Mouse (Mus musculus): ENCODE results near the gene Tdrd9. TPM values are rescaled to one million over a fixed set of nuclear protein-coding genes. Genes with fewer than 3 reads are reported as not detected.
A peak's percentile ranks its signal among the peaks of the same experiment; 100 is the strongest.

Tdrd9 gene
- total RNA-seq, 2 experiments from 2014 or later = 0.07 TPM; not detected in 1

DNA sequence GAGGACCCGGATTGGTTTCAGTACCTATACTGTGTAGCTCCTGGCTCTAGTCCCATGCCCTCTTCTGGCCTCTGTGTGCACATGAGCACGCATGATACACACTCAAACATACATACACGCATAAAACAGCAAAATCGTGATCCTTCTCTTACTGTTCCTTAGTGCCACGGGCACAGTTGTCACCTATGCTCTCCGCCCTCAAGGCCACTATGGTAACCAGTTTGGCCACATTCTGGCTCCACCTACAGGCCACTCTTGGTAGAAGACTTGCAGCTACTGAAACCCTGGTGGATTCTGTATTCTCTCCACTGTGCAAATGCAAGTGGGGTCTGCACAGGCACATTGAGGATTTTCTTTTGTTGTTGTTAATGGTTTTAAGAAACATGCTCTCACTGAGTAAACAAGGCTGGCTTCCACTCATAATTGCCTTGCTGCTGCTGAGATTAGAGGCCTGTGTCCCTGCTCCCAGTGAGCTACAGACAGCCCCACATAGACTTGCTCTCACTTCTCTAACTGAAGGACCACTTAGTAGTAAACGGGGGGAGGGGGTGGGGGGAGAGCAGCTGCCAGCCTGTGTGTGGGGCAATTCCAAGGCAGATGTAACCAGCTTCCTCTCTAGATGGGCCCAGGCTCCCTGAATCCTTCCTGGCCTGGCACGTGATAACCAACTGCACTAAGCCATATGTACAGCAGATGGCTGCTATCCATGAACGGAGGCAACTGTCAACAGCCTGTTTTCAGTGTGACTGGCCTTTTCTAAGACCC is 13.1 kb upstream of the Tdrd9 start:
- ATAC-seq (ENCODE audit: poor library complexity, severe bottlenecking) = peak; percentile 93

DNA sequence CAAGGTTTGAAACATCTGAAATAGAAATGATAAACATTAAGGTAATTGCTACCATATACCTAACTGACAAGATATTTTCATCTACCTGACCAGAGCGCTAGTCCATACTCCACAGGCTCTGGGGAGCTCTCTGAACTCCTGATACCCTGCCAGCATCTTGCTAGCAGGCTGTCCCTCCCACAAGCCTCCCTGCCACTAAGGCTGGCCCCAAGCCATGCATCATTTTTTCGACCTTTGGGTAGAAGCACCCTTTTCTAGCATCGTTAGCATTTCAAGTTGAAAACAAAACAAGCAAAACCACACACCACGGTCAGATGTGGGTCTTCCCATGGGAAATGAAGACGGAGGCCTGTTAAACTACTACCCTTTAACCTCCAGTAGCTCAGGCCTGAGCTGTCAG is 8.0 kb upstream of the Tdrd9 start:
- ATAC-seq (ENCODE audit: poor library complexity, severe bottlenecking) = no peak

DNA sequence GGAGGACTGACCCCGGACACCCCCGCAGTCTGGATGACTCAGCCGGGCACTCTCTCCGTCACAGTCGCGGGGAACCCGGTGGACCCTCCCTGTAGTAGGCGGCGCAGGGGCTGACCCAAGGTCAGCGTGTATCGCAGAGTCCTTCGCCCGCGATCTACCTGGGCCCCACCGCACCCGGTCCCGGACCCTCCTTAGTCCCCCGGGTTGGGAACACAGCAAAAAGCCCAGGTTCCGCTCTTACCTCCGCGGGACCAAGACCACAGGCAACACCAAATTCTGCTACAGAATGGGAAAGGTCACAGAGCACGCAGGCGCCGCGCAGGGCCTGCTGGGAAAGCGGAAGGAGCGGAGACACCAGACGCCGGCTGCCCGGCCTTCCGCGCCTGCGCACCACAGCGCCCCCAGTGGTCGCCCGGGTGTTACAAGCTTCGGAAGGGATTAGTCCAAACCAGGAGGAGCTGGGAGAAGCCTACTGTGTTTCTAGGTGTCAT is 4.6 kb upstream of the Tdrd9 start, which contains the start of gene Atp5mpl:
TSS of gene Atp5mpl (minus strand) at position 295 of the 491 bp plus-strand sequence.
- ATAC-seq (ENCODE audit: poor library complexity, severe bottlenecking) = peak; percentile 98

DNA sequence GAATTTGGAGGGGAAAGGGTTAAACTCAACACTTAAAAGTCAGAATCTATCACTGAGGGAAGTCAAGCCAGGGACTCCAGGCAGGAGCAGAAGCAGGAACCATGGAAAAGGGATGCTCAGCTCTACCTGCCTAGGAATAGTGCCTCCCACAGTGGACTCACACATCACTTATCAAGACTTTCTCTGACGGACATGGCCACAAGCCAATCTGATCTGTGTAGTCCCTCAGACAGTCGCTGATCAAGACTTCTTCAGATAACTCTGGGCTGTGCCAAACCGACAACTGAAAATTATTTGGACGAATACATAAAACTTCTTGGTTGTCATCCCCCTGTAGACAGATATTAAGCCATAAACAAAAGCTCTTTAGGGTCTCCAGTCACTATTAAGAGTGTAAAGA is 1.3 kb upstream of the Tdrd9 start:
- ATAC-seq (ENCODE audit: poor library complexity, severe bottlenecking) = no peak

DNA sequence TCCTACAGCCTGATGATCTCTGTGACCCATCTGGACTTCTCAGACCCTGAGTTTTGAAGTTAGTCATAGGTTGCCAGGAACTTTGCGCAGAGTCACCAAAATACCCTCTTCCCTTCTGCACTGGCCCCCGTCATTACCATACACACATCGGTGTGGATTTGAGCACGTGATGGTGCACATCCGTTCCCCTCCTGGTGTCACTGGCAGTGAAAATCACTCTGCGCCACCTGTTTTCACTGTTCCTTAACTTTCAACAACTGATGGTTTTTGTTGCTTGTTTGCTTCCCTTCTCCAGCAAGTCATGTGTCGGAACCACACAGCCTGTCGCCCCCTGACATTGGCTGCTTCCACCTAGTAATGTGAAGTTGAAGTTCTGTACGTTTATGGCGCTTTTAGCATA is 1.1 kb downstream of the Tdrd9 start:
- no peak for ATAC-seq (ENCODE audit: poor library complexity, severe bottlenecking)

DNA sequence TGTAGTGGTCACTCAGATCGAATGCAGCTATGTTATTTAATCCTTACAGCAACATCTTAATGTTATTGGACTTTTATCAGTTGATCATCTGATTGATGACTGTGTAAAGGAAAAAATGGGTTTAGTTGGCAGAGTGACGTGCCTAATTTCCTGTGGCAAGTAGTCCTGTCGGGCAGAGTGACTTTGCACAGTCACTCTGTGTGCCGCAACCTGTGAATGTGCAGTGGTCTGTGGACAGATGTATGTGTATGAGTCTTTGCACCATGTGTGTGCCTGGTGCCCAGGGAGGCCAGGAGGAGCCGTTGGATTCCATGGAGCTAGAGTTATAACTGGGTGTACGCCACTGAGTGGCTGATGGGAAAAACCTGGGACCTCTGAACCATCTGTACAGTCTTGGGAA is 3.2 kb downstream of the Tdrd9 start:
- 0 out of 2 replicates have a peak, but pooled peaks have one; percentile 30 for ATAC-seq (ENCODE audit: poor library complexity, severe bottlenecking)

DNA sequence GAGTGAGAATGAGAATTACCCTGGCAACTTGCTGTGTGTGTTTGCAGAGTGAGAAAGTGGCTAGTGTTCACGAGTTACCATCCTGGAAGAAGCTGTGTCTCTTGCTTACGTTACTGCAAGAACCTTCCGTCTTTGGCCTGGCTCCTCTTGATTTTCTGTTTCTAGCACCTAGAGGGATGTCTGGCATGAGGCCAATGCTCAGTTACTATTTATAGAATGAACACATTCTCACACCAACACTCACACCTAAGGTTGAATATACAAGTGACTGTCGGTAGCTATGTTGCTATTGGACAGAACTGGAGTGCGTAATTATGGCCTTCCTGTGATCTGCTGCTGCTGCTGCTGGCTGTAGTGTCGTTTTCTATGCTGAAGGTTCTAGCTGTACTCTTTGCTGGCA is 5.8 kb downstream of the Tdrd9 start:
- ATAC-seq (ENCODE audit: poor library complexity, severe bottlenecking) = no peak

DNA sequence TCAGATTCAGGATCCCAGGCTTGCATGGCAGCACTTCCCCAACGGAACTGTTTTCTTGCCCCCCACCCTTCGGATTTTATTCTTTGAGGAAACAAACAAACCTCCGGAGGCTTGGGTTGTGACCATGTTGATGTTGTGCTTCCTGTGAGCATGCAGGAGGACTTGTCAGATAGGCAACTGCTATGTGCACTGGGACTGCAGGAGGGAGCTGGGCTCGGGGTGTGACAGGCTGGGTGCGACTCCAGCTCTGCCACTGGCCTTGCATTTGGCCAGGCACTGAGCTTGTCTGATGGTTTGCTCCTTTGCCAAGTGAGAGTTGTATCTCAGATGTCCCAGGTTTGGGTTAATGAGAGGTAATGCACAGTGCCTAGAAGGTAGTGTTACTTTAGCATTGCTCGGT is 6.9 kb downstream of the Tdrd9 start:
- ATAC-seq (ENCODE audit: poor library complexity, severe bottlenecking) = no peak

DNA sequence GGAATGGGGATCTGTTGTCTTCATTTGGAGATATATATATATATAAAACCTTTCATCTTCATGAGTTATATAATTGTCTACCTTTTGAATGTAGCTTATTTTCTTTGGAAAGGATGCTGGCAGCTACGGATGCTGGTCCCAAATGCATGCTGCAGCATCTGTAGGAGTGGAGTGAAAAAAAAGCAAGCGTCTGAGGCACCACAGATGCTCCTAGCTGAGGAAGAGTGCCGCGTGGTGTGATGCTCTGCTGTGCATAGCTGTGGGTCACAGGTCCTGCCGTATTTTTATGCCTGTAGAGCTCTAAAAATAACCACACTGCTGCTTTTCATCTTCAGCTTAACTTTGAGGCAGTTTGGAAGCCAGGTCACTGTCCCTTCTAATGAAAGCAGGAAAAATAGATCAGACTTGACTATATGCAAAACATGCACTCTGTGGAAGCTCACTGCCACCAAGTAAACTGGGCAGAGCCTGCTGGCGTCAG is 9.6 kb downstream of the Tdrd9 start, which contains the start of gene Rd3l:
TSS of gene Rd3l (minus strand) at position 431 of the 481 bp plus-strand sequence.
- no peak for ATAC-seq (ENCODE audit: poor library complexity, severe bottlenecking)

DNA sequence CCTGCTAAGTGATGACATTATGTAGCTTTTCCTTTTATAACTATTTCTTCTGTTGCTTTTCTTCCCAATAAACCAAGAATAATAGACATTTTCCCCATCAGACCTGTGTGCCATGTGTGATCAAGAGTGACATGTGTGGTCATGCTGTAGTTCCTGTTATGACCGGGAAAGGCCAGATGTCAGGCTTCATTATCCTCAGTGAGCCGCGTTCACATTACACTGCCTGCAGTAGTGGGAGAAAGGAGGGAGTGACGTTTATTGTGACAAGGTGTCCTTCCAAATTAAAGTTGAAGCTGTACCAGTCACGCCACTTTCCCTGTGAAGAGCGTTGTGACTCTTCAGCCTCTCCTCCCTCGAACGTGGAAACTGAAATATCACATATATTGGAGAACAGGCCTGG is 10.5 kb downstream of the Tdrd9 start:
- no peak for ATAC-seq (ENCODE audit: poor library complexity, severe bottlenecking)

DNA sequence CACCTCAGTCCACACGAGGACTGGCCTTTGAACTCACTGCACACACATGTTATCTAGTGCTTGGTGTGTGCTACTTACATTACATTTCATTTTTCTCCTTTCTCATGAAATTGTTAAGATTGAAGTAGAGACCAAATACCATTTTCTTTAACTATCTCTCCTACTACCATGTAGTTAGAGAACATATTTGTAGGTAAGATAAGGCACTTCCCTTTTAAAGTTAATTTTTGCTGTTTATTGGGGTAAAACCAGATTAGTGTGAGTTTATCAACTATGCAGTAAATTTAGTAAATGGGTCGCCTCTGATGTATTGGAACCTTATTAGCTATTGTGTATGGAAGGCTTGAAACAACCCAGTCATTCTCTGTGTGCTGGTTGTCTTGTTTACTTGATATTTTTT is 11.8 kb downstream of the Tdrd9 start:
- no peak for ATAC-seq (ENCODE audit: poor library complexity, severe bottlenecking)

DNA sequence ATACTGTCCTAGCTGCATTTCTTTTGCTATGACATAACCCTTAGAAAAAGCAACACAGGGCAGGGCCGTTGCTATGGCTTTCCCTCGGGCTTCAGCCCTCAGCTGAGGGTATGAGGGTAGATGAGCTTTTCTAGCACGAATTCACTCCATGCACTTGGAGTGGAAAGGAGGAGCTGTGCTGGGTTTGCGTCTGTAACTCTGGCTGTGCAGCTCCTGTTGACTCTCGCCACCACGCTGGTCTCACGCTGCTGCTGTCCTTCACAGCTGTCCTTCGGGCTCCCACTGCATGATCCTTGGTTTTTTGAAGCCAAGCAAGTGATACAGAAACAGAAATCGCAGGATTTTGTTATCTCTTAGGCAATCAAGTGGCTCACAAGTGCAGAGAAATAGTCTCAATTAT is 15.4 kb downstream of the Tdrd9 start:
- ATAC-seq (ENCODE audit: poor library complexity, severe bottlenecking) = no peak

DNA sequence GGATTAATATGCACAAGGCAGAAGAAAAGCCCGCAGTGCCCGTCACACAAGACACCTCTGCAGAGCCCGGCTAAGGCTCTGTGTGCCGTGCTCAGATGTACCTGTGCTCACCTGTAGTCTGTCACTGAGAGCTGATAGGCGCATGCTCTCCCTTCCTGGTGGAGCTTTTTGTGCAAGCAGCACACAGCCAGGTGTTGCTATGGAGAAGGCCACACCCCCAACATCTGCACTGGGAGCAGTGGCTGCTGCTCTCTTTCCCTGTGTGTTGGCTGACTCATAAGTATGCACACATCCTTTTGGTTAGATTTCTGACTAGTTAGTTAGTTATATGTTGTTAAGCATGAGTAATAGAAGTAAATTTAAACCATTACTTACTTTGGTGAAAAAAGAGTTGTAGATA is 21.3 kb downstream of the Tdrd9 start:
- no peak for ATAC-seq (ENCODE audit: poor library complexity, severe bottlenecking)

DNA sequence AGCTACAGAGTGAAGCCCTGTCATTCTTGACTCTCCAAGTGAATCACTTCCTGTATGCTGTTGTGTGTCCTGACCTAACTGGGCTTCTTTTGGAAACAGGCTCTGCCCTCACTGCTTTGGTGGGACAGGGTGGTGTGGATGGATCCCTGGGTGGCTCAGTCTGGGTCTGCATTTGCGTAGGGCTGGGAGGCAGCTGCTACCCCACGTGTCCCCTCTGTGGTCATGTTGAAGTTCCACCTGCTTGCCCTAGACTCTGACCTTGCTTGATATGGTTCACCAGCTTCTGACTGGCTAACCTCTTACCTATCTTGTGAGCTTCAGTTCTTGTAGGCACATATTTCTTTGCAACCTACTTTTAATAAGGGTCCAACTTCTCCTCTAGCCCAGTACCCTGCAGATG is 23.8 kb downstream of the Tdrd9 start:
- ATAC-seq (ENCODE audit: poor library complexity, severe bottlenecking) = no peak

DNA sequence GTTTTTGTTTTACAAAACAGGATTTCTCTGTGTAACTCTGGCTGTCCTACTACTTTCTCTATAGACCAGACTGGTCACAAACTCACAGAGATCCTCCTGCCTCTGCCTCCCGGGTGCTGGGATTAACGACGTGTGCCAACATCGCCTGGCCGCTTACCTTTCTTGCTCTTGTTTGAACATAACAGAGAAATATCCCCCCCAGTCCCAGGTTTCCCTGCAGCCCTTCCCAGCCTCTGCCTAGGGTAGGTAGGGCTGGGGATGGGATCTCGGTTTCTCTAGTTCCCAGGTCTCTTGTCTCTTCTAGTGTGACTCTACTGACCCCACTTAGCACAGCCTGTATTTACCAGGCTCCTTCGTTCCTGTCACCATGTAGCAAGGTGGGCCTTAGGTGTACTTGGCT is 28.4 kb downstream of the Tdrd9 start:
- no peak for ATAC-seq (ENCODE audit: poor library complexity, severe bottlenecking)

DNA sequence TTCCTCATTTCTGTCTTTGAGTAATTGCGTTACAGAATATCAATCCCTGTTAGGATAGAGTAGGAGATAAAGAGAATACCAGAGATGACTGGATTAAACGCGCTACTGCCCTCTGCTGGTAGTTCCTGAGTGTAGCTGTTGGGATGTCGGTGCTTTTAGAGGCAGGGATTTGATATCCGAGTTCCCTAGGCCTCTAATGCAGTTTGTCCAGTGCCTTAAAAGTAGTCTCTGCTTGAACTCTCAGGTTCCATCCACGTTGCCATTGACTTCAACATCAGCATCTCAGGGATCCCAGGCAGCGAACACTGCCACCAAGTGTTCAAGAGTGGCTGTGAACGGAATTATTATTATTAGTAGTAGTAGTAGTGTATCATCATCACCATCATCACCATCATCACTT is 29.9 kb downstream of the Tdrd9 start:
- ATAC-seq (ENCODE audit: poor library complexity, severe bottlenecking) = peak; percentile 51

DNA sequence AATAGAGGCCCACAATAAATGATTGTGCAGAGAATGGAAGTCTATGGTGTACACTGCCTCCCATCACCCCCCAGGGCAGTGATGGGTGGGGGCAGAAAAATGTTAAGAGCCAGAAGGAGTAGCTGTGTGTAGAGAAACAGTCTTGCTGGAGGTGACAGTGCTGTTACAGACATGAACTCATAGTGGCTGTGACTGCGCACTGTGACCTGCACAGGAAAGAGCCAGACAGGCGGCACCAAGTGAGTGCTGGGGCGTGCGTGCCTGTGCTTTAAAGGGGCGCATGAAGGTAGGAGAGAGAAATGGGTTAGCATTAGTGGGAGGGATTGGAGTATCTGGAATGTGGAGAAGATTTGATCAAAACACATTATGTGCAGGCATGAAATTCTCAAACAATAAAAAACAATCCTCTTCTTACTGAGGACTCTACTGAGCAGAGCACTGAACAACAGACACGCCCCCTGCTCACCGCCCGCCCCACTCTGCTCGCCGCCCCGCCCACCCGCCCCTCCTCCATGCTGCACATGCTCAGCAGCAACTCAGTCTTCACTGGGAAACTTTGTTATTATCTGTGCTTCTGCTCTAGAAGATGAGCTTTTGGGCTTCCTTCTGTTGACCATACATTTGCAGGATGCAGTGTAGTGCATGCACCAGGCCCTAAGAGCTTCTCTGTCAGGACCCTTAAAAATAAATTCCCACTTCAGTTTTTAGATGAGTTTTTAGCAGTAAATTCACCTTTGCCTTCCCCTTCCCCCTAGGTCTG is 41.3 kb downstream of the Tdrd9 start:
- ATAC-seq (ENCODE audit: poor library complexity, severe bottlenecking) = no peak

DNA sequence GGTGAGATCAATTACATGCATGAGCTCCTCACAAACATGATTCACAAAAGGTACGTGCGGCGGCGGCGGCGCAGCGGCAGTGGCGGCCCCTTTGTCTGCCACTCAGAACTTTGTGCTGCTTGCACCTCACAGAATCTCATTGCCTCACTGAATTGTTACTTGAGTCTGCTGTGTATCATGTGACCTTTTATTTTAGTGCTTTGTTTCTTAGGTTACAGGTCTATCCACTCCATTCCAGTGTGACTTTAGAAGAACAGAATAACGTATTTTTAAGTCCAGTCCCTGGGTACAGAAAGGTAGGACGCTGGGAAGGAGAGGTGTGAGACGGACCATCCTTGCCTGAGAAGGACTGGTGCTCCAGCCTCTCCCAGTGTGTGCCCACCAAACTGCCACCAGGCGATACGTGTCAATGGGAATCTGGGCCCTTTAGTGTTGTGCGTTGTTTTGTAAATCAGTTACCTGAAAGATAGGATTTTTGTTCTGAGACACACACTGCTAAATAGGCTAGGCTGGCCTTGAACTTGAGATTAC is 42.0 kb downstream of the Tdrd9 start:
- no peak for ATAC-seq (ENCODE audit: poor library complexity, severe bottlenecking)

DNA sequence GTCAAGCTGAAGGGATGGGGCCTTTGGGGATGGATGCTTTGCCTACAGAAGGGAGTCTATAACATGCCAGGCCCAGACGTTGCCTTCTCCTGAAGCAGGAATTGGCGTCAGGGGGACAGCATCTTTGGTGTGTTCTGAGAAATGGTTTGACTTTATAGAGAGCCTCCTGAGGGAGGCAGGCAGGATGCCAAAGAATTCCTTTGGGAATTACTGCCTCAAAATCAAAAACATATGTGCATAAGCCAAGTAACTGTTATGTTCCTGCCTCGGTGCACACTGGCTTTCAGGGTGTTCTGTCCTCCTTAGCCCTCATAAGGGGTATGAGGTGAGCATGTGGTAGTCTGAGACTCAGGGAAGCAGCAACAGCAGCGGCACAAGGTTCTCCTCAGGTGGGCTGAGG is 45.0 kb downstream of the Tdrd9 start:
- ATAC-seq (ENCODE audit: poor library complexity, severe bottlenecking) = no peak

DNA sequence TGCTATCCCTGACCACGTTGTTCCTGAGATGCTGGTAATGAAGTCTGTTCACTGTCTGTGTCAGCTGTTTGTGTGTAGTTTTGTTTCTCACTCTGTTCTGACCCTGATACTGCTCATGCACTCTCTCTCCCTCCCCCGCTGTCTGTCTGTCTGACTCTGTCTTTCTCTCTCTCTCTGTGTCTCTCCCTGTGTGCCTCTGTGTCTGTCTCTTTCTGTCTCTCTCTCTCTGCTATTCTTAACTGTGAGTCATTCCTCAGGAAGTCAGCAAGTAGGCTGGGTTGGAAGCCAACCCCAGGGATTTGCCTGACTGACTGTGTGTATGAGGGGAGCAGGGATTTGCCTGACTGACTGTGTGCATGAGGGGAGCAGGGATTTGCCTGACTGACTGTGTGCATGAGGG is 51.9 kb downstream of the Tdrd9 start:
- ATAC-seq (ENCODE audit: poor library complexity, severe bottlenecking) = no peak

DNA sequence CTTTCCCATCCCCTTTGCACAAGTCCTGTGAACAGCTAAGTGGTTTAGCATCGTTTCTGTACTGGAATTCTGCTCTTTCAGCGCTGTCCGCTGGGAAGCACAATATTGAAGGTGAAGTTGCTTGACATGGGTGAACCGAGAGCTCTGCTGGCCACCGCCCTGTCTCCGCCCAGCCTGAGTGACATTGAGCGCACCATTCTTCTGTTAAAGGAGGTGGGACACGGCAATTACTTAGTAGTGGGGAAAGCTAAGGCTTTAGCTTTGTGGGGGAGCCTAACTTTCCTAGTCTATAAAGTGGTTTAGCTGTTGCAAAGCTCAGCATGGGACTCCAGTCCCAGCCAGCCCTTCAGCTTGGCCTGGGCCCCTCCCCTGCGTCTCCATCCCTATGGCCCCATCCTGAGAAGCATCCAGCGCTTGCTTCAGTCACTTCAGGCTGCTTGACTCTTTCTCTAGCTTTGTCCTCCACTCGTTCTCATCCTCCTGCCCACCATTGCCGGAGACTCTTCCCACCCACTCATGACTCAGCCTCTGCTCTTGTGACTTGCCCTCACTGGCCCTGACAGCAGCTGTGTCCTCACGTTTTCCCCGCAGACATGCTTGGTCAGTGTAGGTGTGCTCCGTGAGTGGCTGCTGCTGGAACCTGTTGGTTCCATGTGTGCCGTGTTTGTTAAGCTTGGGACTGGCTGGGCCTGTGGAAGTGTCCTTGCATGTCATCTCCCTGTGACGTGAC is 53.4 kb downstream of the Tdrd9 start:
- ATAC-seq (ENCODE audit: poor library complexity, severe bottlenecking) = no peak

Data from megakaryocyte, adult 5-6 weeks (primary cell).